Mouse (Mus musculus): ENCODE measurements around the gene Adra2a. TPM values are rescaled to one million over a fixed set of nuclear protein-coding genes. Genes with fewer than 3 reads are reported as not detected.
A peak's percentile ranks its signal among the peaks of the same experiment; 100 is the strongest.

Adra2a gene
- polyA plus RNA-seq, 1 experiment from 2014 or later, result 2.0 TPM

DNA sequence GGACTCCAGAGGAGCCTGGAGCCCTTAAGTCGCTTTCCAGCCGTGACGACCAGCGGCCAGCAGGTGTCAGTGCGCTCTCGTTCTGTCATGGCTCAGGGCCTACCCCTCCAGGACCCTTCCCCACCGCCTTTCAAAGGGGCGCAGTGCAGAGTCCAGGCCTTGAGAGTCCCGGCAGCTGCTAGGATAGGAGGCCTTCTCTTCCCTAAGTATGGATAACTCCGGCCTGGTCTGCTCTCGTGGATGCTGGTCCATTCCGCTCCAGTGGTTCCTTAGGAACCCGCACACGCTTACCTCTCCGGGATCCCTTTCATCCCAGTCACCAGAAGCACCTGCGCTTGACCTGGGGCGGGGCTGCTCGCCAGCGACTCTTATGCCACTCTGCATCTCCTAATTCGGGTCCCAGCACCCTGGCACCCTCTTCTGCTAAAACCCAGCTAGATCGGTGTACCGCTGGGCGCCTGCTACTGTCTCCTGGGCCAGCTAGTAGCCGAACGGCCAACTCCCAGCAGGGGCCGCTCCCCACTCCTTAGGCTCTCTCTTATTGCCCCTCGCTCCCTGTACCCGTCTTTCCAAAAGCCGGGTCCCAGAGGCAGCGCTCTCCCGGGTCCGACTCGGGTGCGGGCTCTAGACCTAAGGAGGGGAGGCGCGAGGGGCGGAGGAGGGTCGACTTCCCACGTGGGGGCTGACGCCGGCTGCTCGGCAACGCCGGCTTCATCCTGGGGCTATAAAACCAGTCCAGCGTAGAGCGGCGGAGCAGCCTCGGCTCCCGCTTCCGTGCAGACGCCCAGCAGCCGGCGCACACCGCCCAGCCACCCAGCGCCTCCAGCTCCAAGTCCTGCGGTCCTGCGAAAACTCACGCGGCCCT lies 788 bp downstream of the Adra2a start:
- Histone ChIP-seq H3K4me2 (ENCODE audit: low read depth, low read length, severe bottlenecking) (peak overlapping the region; percentile 99), H3K36me3 (ENCODE audit: control insufficient read depth, insufficient read depth, low read length) (no peaks in the 10 kb centered on the region), H3K4me3 (ENCODE audit: low read depth, low read length) (peak overlapping the region; percentile 50), H3K9ac (ENCODE audit: low read length) (peak overlapping the region; percentile 63), H3K27me3 (ENCODE audit: control insufficient read depth, insufficient read depth, low read length) (peaks cover 43% of the 10 kb centered on the region), H3K27ac (ENCODE audit: low read depth, low read length) (no peak overlapping the region), H3K4me1 (replicated peaks; ENCODE audit: control insufficient read depth, insufficient read depth, low read length) (peaks cover 21% of the 10 kb centered on the region), H3K9me3 (ENCODE audit: control insufficient read depth, low read length) (no peaks in the 10 kb centered on the region)
- peak; percentile 93 for DNase-seq (ENCODE audit: low spot score)
- peak; percentile 86 for ATAC-seq (replicated peaks; ENCODE audit: low FRiP score)
- under 1% methylated on average over 59 of the region's 59 CpGs for WGBS

DNA sequence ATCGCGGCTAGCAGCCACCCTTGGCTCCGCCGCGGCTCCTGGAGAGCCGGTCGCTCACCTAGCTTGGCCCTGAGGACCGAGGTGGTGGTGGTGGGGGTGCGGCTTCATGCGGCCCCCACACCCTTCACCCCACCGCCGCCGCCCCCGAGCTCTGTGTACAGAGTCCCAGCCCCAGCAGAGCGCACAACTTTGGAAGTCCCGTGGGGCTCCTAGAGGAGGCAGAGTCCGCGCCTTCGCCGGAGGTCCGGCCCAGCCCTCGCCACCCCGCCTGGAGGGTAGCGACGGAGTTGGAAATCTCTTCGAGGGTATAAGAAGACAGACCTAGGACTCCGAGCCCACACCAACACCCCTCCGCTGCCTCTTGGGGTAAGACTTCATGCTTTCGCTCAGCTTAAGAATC lies 1.5 kb downstream of the Adra2a start:
- Histone ChIP-seq H3K36me3 (ENCODE audit: control insufficient read depth, insufficient read depth, low read length) (no peaks in the 10 kb centered on the region), H3K27ac (ENCODE audit: low read depth, low read length) (no peak overlapping the region)

GRCm38 (mm10) chr19:54045931-54046683 lies 2.2 kb downstream of the Adra2a start:
- ATAC-seq (replicated peaks; ENCODE audit: low FRiP score) (no peak), DNase-seq (ENCODE audit: low spot score) (peak; percentile 73)
- H3K36me3 ChIP-seq (ENCODE audit: control insufficient read depth, insufficient read depth, low read length), result no peaks in the 10 kb centered on the region
- peaks cover 21% of the 10 kb centered on the region for H3K4me1 ChIP-seq (replicated peaks; ENCODE audit: control insufficient read depth, insufficient read depth, low read length)
- H3K4me3 ChIP-seq (ENCODE audit: low read depth, low read length), result peak overlapping the region; percentile 50
- H3K9ac ChIP-seq (ENCODE audit: low read length), result no peak overlapping the region
- peak overlapping the region; percentile 99 for H3K4me2 ChIP-seq (ENCODE audit: low read depth, low read length, severe bottlenecking)
- peaks cover 45% of the 10 kb centered on the region for H3K27me3 ChIP-seq (ENCODE audit: control insufficient read depth, insufficient read depth, low read length)
- no peaks in the 10 kb centered on the region for H3K9me3 ChIP-seq (ENCODE audit: control insufficient read depth, low read length)
- H3K27ac ChIP-seq (ENCODE audit: low read depth, low read length), result no peak overlapping the region
- WGBS, result 3% methylated on average over 53 of the region's 55 CpGs

More for the DNA sequence above, 1.5 kb downstream of the Adra2a start:
- DNase-seq (ENCODE audit: low spot score) (no peak), ATAC-seq (replicated peaks; ENCODE audit: low FRiP score) (peak; percentile 38)
- Histone ChIP-seq H3K27me3 (ENCODE audit: control insufficient read depth, insufficient read depth, low read length) (peaks cover 45% of the 10 kb centered on the region), H3K9ac (ENCODE audit: low read length) (peak overlapping the region; percentile 63), H3K9me3 (ENCODE audit: control insufficient read depth, low read length) (no peaks in the 10 kb centered on the region), H3K4me1 (replicated peaks; ENCODE audit: control insufficient read depth, insufficient read depth, low read length) (peaks cover 21% of the 10 kb centered on the region), H3K4me3 (ENCODE audit: low read depth, low read length) (peak overlapping the region; percentile 50), H3K4me2 (ENCODE audit: low read depth, low read length, severe bottlenecking) (peak overlapping the region; percentile 99)
- under 1% methylated on average over 29 of the region's 29 CpGs for WGBS

GRCm38 (mm10) chr19:54046684-54047070 lies 2.7 kb downstream of the Adra2a start:
- no peak for ATAC-seq (replicated peaks; ENCODE audit: low FRiP score)
- no peaks in the 10 kb centered on the region for H3K36me3 ChIP-seq (ENCODE audit: control insufficient read depth, insufficient read depth, low read length)
- peak overlapping the region; percentile 29 for H3K9ac ChIP-seq (ENCODE audit: low read length)
- DNase-seq (ENCODE audit: low spot score), result peak; percentile 71
- peaks cover 45% of the 10 kb centered on the region for H3K27me3 ChIP-seq (ENCODE audit: control insufficient read depth, insufficient read depth, low read length)
- H3K4me2 ChIP-seq (ENCODE audit: low read depth, low read length, severe bottlenecking), result peak overlapping the region; percentile 99
- no peak overlapping the region for H3K27ac ChIP-seq (ENCODE audit: low read depth, low read length)
- WGBS, result 1% methylated on average over 45 of the region's 46 CpGs
- peak overlapping the region; percentile 50 for H3K4me3 ChIP-seq (ENCODE audit: low read depth, low read length)
- H3K4me1 ChIP-seq (replicated peaks; ENCODE audit: control insufficient read depth, insufficient read depth, low read length), result peaks cover 21% of the 10 kb centered on the region
- no peaks in the 10 kb centered on the region for H3K9me3 ChIP-seq (ENCODE audit: control insufficient read depth, low read length)

DNA sequence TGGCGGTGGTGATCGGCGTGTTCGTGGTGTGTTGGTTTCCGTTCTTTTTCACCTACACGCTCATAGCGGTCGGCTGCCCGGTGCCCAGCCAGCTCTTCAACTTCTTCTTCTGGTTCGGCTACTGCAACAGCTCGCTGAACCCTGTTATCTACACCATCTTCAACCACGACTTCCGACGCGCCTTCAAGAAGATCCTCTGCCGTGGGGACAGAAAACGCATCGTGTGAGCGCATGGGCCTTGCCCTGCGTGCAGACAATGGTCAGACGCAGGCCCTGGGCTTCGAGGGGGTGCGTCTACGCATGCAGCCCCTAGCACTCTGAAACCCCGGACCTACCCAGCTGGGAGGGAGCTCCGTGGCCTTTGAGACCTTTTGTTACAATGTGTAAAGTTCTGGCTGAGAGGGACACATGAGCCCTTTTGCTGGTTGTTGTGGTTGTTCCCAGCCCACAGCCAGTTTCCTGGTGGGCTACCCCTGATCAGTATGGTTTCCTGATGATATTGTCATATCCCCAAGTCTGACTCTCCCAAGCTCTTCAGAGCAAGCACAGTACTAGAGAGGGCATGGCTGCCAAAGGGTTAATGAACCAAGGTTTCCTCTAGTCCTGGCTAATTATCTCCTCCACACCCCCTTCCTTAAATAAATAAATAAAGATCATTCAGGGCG lies 3.6 kb downstream of the Adra2a start:
- no peak for ATAC-seq (replicated peaks; ENCODE audit: low FRiP score)
- WGBS, result 1% methylated on average over 27 of the region's 27 CpGs
- peak; percentile 63 for DNase-seq (ENCODE audit: low spot score)
- peaks cover 45% of the 10 kb centered on the region for H3K27me3 ChIP-seq (ENCODE audit: control insufficient read depth, insufficient read depth, low read length)
- no peaks in the 10 kb centered on the region for H3K9me3 ChIP-seq (ENCODE audit: control insufficient read depth, low read length)
- H3K4me3 ChIP-seq (ENCODE audit: low read depth, low read length), result peak overlapping the region; percentile 50
- H3K36me3 ChIP-seq (ENCODE audit: control insufficient read depth, insufficient read depth, low read length), result no peaks in the 10 kb centered on the region
- no peak overlapping the region for H3K27ac ChIP-seq (ENCODE audit: low read depth, low read length)
- H3K4me1 ChIP-seq (replicated peaks; ENCODE audit: control insufficient read depth, insufficient read depth, low read length), result peaks cover 21% of the 10 kb centered on the region
- H3K9ac ChIP-seq (ENCODE audit: low read length), result peak overlapping the region; percentile 29; the same call in 1 of the 2 replicates
- peak overlapping the region; percentile 99 for H3K4me2 ChIP-seq (ENCODE audit: low read depth, low read length, severe bottlenecking)

- H3K4me3 ChIP-seq (ENCODE audit: low read depth, low read length), result no peak overlapping the region
- 14% methylated on average over 13 of the region's 13 CpGs for WGBS
These were observed 4.4 kb downstream of the Adra2a start for GRCm38 (mm10) chr19:54048161-54048885.

GRCm38 (mm10) chr19:54051651-54052050 lies 7.7 kb downstream of the Adra2a start:
- H3K4me1 ChIP-seq (replicated peaks; ENCODE audit: control insufficient read depth, insufficient read depth, low read length), result peaks cover 8% of the 10 kb centered on the region
- DNase-seq (ENCODE audit: low spot score), result peak; percentile 21
- no peak overlapping the region for H3K4me2 ChIP-seq (ENCODE audit: low read depth, low read length, severe bottlenecking)
- H3K4me3 ChIP-seq (ENCODE audit: low read depth, low read length), result no peak overlapping the region
- H3K36me3 ChIP-seq (ENCODE audit: control insufficient read depth, insufficient read depth, low read length), result no peaks in the 10 kb centered on the region
- H3K27ac ChIP-seq (ENCODE audit: low read depth, low read length), result no peak overlapping the region
- ATAC-seq (replicated peaks; ENCODE audit: low FRiP score), result no peak
- no peak overlapping the region for H3K9ac ChIP-seq (ENCODE audit: low read length)
- WGBS, result 76% methylated on average over 4 of the region's 4 CpGs
- H3K27me3 ChIP-seq (ENCODE audit: control insufficient read depth, insufficient read depth, low read length), result peaks cover 32% of the 10 kb centered on the region
- H3K9me3 ChIP-seq (ENCODE audit: control insufficient read depth, low read length), result no peaks in the 10 kb centered on the region

More at GRCm38 (mm10) chr19:54048161-54048885, 4.4 kb downstream of the Adra2a start:
- Histone ChIP-seq H3K36me3 (ENCODE audit: control insufficient read depth, insufficient read depth, low read length) (no peaks in the 10 kb centered on the region), H3K9me3 (ENCODE audit: control insufficient read depth, low read length) (no peaks in the 10 kb centered on the region), H3K27me3 (ENCODE audit: control insufficient read depth, insufficient read depth, low read length) (peaks cover 45% of the 10 kb centered on the region), H3K27ac (ENCODE audit: low read depth, low read length) (no peak overlapping the region), H3K4me1 (replicated peaks; ENCODE audit: control insufficient read depth, insufficient read depth, low read length) (peaks cover 21% of the 10 kb centered on the region), H3K4me2 (ENCODE audit: low read depth, low read length, severe bottlenecking) (no peak overlapping the region), H3K9ac (ENCODE audit: low read length) (no peak overlapping the region)
- DNase-seq (ENCODE audit: low spot score) (peak; percentile 48), ATAC-seq (replicated peaks; ENCODE audit: low FRiP score) (no peak)

- DNase-seq (ENCODE audit: low spot score) (no peak), ATAC-seq (replicated peaks; ENCODE audit: low FRiP score) (no peak)
- Histone ChIP-seq H3K27me3 (ENCODE audit: control insufficient read depth, insufficient read depth, low read length) (no peaks in the 10 kb centered on the region), H3K9ac (ENCODE audit: low read length) (no peak overlapping the region), H3K36me3 (ENCODE audit: control insufficient read depth, insufficient read depth, low read length) (no peaks in the 10 kb centered on the region), H3K4me1 (replicated peaks; ENCODE audit: control insufficient read depth, insufficient read depth, low read length) (no peaks in the 10 kb centered on the region), H3K4me3 (ENCODE audit: low read depth, low read length) (no peak overlapping the region), H3K27ac (ENCODE audit: low read depth, low read length) (no peak overlapping the region), H3K9me3 (ENCODE audit: control insufficient read depth, low read length) (no peaks in the 10 kb centered on the region), H3K4me2 (ENCODE audit: low read depth, low read length, severe bottlenecking) (no peak overlapping the region)
- WGBS, result 55% methylated on average over 5 of the region's 5 CpGs
These were observed 11.9 kb downstream of the Adra2a start for GRCm38 (mm10) chr19:54055845-54056244.

Measured in forebrain, embryonic 11.5 days (tissue).